In genomic region chr5:7543857-7544256, GRCm38 (mm10) we compare ENCODE assay signal across 15 mouse cellular contexts.
"Had no signal": no experiment of that assay in that cellular context is flagged by ENCODE, and none has a peak within 500 bp of the region (broad histone marks: within the 10 kb centered on the region; RNA-seq: fewer than 3 reads in every experiment).

No protein-coding gene starts in this region.

- H3K4me3 ChIP-seq: intestine, embryonic 15.5 days; kidney, embryonic 15.5 days; left cerebral cortex, adult 2 months; liver, embryonic 13.5 days had no signal

- H3K9ac ChIP-seq: intestine, embryonic 15.5 days; kidney, embryonic 15.5 days; liver, embryonic 13.5 days had no signal

- H3K4me1 ChIP-seq: intestine, embryonic 15.5 days; kidney, embryonic 15.5 days; liver, embryonic 13.5 days had no signal

- H3K9me3 ChIP-seq: intestine, embryonic 15.5 days; kidney, embryonic 15.5 days; liver, embryonic 13.5 days had no signal

- H3K36me3 ChIP-seq: intestine, embryonic 15.5 days; kidney, embryonic 15.5 days; liver, embryonic 13.5 days had no signal

- ATAC-seq: intestine, embryonic 15.5 days had no signal

- H3K27ac ChIP-seq: intestine, embryonic 15.5 days; kidney, embryonic 15.5 days; left cerebral cortex, adult 2 months; liver, embryonic 13.5 days; macrophage had no signal

- DNase-seq: kidney, adult 11 months; kidney, adult 8-10 months; kidney, postnatal 10 days; kidney, postnatal 36 days; layer of hippocampus, postnatal 36 days; liver, embryonic 13.5 days; lung, adult 2 months; retina, postnatal 1 day; right cerebral cortex, postnatal 25 days; thymus, adult 18-20 months; thymus, postnatal 36 days had no signal

- H3K4me2 ChIP-seq: intestine, embryonic 15.5 days; kidney, embryonic 15.5 days; liver, embryonic 13.5 days had no signal

- H3K27me3 ChIP-seq: intestine, embryonic 15.5 days; kidney, embryonic 15.5 days; liver, embryonic 13.5 days had no signal
